Mouse (Mus musculus): ENCODE data around the gene Lsr.
"Not testable (repeated sequence)": the region's sequence is repeated elsewhere in the genome, so short reads cannot be mapped to it uniquely, and the experiment has no call there.

Gene Lsr

GRCm38 (mm10) chr7:30964366-30964765 lies 8.9 kb downstream of the Lsr start:
- no peak for DNase-seq (ENCODE audit: low read depth, low spot score)

GRCm38 (mm10) chr7:30962862-30963261 lies 10.4 kb downstream of the Lsr start:
- no peak for DNase-seq (ENCODE audit: low read depth, low spot score)

- no peak for DNase-seq (ENCODE audit: low read depth, low spot score)
Measured at GRCm38 (mm10) chr7:30959786-30960349, 13.4 kb downstream of the Lsr start.

GRCm38 (mm10) chr7:30958866-30959487 lies 14.3 kb downstream of the Lsr start:
- DNase-seq (ENCODE audit: low read depth, low spot score) = no peak

- DNase-seq (ENCODE audit: low read depth, low spot score) = no peak
Measured at GRCm38 (mm10) chr7:30958109-30958865, 15.0 kb downstream of the Lsr start.

GRCm38 (mm10) chr7:30957367-30957783 lies 15.9 kb downstream of the Lsr start:
- DNase-seq (ENCODE audit: low read depth, low spot score) = peak; percentile 85

- DNase-seq (ENCODE audit: low read depth, low spot score) = peak; percentile 34
Measured at GRCm38 (mm10) chr7:30956756-30957366, 16.4 kb downstream of the Lsr start, which contains the start of gene Usf2. Gene Usf2 (minus strand): TSS chr7:30956803.

- DNase-seq (ENCODE audit: low read depth, low spot score) = no peak
Measured at GRCm38 (mm10) chr7:30956357-30956751, 16.9 kb downstream of the Lsr start.

GRCm38 (mm10) chr7:30955584-30956356 lies 17.5 kb downstream of the Lsr start:
- DNase-seq (ENCODE audit: low read depth, low spot score) = peak; percentile 80

GRCm38 (mm10) chr7:30954971-30955520 lies 18.2 kb downstream of the Lsr start:
- DNase-seq (ENCODE audit: low read depth, low spot score) = no peak

- no peak for DNase-seq (ENCODE audit: low read depth, low spot score)
Measured at GRCm38 (mm10) chr7:30954036-30954435, 19.2 kb downstream of the Lsr start.

GRCm38 (mm10) chr7:30953459-30953858 lies 19.8 kb downstream of the Lsr start:
- DNase-seq (ENCODE audit: low read depth, low spot score) = no peak

GRCm38 (mm10) chr7:30952441-30953265 lies 20.6 kb downstream of the Lsr start:
- DNase-seq (ENCODE audit: low read depth, low spot score) = no peak

GRCm38 (mm10) chr7:30949902-30950301 lies 23.4 kb downstream of the Lsr start:
- not testable (repeated sequence) for DNase-seq (ENCODE audit: low read depth, low spot score)

- DNase-seq (ENCODE audit: low read depth, low spot score) = no peak
Measured at GRCm38 (mm10) chr7:30945876-30946275, 27.4 kb downstream of the Lsr start.

GRCm38 (mm10) chr7:30945466-30945865 lies 27.8 kb downstream of the Lsr start:
- DNase-seq (ENCODE audit: low read depth, low spot score) = not testable (repeated sequence)

GRCm38 (mm10) chr7:30944706-30945105 lies 28.6 kb downstream of the Lsr start:
- not testable (repeated sequence) for DNase-seq (ENCODE audit: low read depth, low spot score)

- no peak for DNase-seq (ENCODE audit: low read depth, low spot score)
Measured at GRCm38 (mm10) chr7:30943909-30944635, 29.2 kb downstream of the Lsr start, which contains the start of gene Hamp. Gene Hamp (minus strand): TSS chr7:30944032.

- DNase-seq (ENCODE audit: low read depth, low spot score) = not testable (repeated sequence)
Measured at GRCm38 (mm10) chr7:30942365-30942764, 30.9 kb downstream of the Lsr start.

Data from c-Kit-negative CD71-positive TER-119-positive erythroid progenitor cells, embryonic 14.5 days (primary cell).